Mouse (Mus musculus) cortical plate, adult 2 months (tissue): ENCODE measurements around the gene Plppr2.

Experiments used
- CTCF ChIP-seq: fragments of 200-500 bp; IDR thresholded peaks from 2 replicates; pipeline ENCODE4 v1.5.1; 2011; ENCODE audit warnings: mild to moderate bottlenecking, control low read depth, low read length; ENCODE audit not compliant: insufficient read depth; ENCODE audit errors: extremely low read depth
- POLR2A ChIP-seq: fragments of 200-500 bp; IDR thresholded peaks from 2 replicates; pipeline ENCODE4 v1.6.1; 2011; ENCODE audit warnings: mild to moderate bottlenecking, low read length, control low read depth; ENCODE audit not compliant: insufficient read depth; ENCODE audit errors: extremely low read depth

- TF ChIP-seq CTCF (no peak), POLR2A (no peak)
Observed at GRCm38 (mm10) chr9:21943638-21944037, 6.8 kb downstream of the Plppr2 start.
